Mouse (Mus musculus) midbrain, embryonic 10.5 days (tissue): Measurements from ENCODE around the gene Cep164. TPM values are rescaled to one million over a fixed set of nuclear protein-coding genes. Genes with fewer than 3 reads are reported as not detected.
A peak's percentile ranks its signal among the peaks of the same experiment; 100 is the strongest.

ENCODE experiments used
- DNase-seq: peaks from one replicate; pipeline ENCODE4 v3.0.0-alpha.2; 2017; ENCODE audit warnings: low spot score
- H3K27ac ChIP-seq: fragments of 300-500 bp; sonication (generic); replicated peaks from 2 replicates; pipeline ENCODE4 v1.5.1; 2016; ENCODE audit warnings: mild to moderate bottlenecking
- H3K27me3 ChIP-seq: fragments of 300-500 bp; sonication (generic); 2 replicates; pipeline ENCODE4 v1.6.1; 2016; ENCODE audit warnings: low read depth, mild to moderate bottlenecking; ENCODE audit not compliant: poor library complexity, severe bottlenecking
- H3K36me3 ChIP-seq: fragments of 300-500 bp; sonication (generic); 2 replicates; pipeline ENCODE4 v1.6.1; 2016; ENCODE audit warnings: mild to moderate bottlenecking, moderate library complexity
- H3K4me1 ChIP-seq: fragments of 300-500 bp; sonication (generic); 2 replicates; pipeline ENCODE4 v1.6.1; 2016
- H3K4me3 ChIP-seq: fragments of 300-500 bp; sonication (generic); 2 replicates; pipeline ENCODE4 v1.5.1; 2016; ENCODE audit warnings: mild to moderate bottlenecking, moderate library complexity
- H3K9me3 ChIP-seq: fragments of 300-500 bp; sonication (generic); replicated peaks from 2 replicates; pipeline ENCODE4 v1.6.1; 2016; ENCODE audit warnings: mild to moderate bottlenecking
- WGBS: fragments of 180-500 bp; shearing (Covaris S2); methylation state at CpG from one replicate; pipeline ENCODE4 v1.1.7; 2016; 5-methylcytosine and 5-hydroxymethylcytosine counted together
- polyA plus RNA-seq: library from polyadenylated mRNA; unstranded; fragments of >200 nt; fragmentation: Nextera tagmentation; extraction: Ambion mirVana; gene quantifications from 2 replicates; pipeline ENCODE4 v1.2.1, GENCODE M21; 2016

Gene Cep164
- polyA plus RNA-seq = 17.0 and 17.4 TPM in 2 replicates

- WGBS = under 1% methylated on average over 31 of the region's 31 CpGs
- Histone ChIP-seq H3K9me3 (0 out of 2 replicates have a peak, but pooled peaks cover 3% of the 10 kb centered on the region), H3K4me1 (peaks cover 19% of the 10 kb centered on the region), H3K36me3 (peaks cover 3% of the 10 kb centered on the region), H3K27me3 (no peaks in the 10 kb centered on the region), H3K27ac (peak within 1 kb of the TSS; percentile 87), H3K4me3 (peak within 1 kb of the TSS; percentile 75)
- DNase-seq = peak; percentile 90
Observed at GRCm38 (mm10) chr9:45828291-45828963, at the start of gene Cep164. Cep164 (minus strand) TSS chr9:45828691.

- 84% methylated on average over 2 of the region's 2 CpGs for WGBS
- no peaks in the 10 kb centered on the region for H3K27me3 ChIP-seq
- no peak overlapping the region for H3K27ac ChIP-seq
- H3K36me3 ChIP-seq = peaks cover 94% of the 10 kb centered on the region
- no peaks in the 10 kb centered on the region for H3K4me1 ChIP-seq
- no peaks in the 10 kb centered on the region for H3K9me3 ChIP-seq
- H3K4me3 ChIP-seq = no peak overlapping the region
- DNase-seq = no peak
Observed at GRCm38 (mm10) chr9:45877928-45878327, 49.4 kb upstream of the Cep164 start.

GRCm38 (mm10) chr9:45870265-45870664, 41.8 kb upstream of the Cep164 start:
- Histone ChIP-seq H3K4me1 (no peaks in the 10 kb centered on the region), H3K36me3 (peaks cover 94% of the 10 kb centered on the region), H3K27me3 (no peaks in the 10 kb centered on the region), H3K4me3 (no peak overlapping the region), H3K27ac (no peak overlapping the region), H3K9me3 (no peaks in the 10 kb centered on the region)
- no peak for DNase-seq
- WGBS = 95% methylated on average over 3 of the region's 3 CpGs

GRCm38 (mm10) chr9:45869181-45869580, 40.7 kb upstream of the Cep164 start:
- no peak for DNase-seq
- Histone ChIP-seq H3K36me3 (peaks cover 94% of the 10 kb centered on the region), H3K27me3 (no peaks in the 10 kb centered on the region), H3K27ac (no peak overlapping the region), H3K4me1 (no peaks in the 10 kb centered on the region), H3K4me3 (no peak overlapping the region), H3K9me3 (no peaks in the 10 kb centered on the region)
- 91% methylated on average over 3 of the region's 3 CpGs for WGBS

GRCm38 (mm10) chr9:45861813-45862212, 33.3 kb upstream of the Cep164 start:
- Histone ChIP-seq H3K4me1 (no peaks in the 10 kb centered on the region), H3K27ac (no peak overlapping the region), H3K4me3 (no peak overlapping the region), H3K9me3 (no peaks in the 10 kb centered on the region), H3K36me3 (peaks cover 97% of the 10 kb centered on the region), H3K27me3 (no peaks in the 10 kb centered on the region)
- WGBS = 95% methylated on average over 7 of the region's 7 CpGs
- DNase-seq = no peak

- Histone ChIP-seq H3K4me3 (no peak overlapping the region), H3K36me3 (peaks cover 97% of the 10 kb centered on the region), H3K27me3 (no peaks in the 10 kb centered on the region), H3K4me1 (no peaks in the 10 kb centered on the region), H3K27ac (no peak overlapping the region), H3K9me3 (no peaks in the 10 kb centered on the region)
- 94% methylated on average over 10 of the region's 10 CpGs for WGBS
- DNase-seq = no peak
Observed at GRCm38 (mm10) chr9:45859364-45859763, 30.9 kb upstream of the Cep164 start.

GRCm38 (mm10) chr9:45854136-45854535, 25.6 kb upstream of the Cep164 start:
- H3K27me3 ChIP-seq = no peaks in the 10 kb centered on the region
- H3K4me1 ChIP-seq = 0 out of 2 replicates have a peak, but pooled peaks cover 4% of the 10 kb centered on the region
- 82% methylated on average over 1 of the region's 1 CpGs for WGBS
- no peak for DNase-seq
- H3K9me3 ChIP-seq = no peaks in the 10 kb centered on the region
- H3K36me3 ChIP-seq = peaks cover 57% of the 10 kb centered on the region
- no peak overlapping the region for H3K27ac ChIP-seq
- no peak overlapping the region for H3K4me3 ChIP-seq

GRCm38 (mm10) chr9:45853695-45854094, 25.2 kb upstream of the Cep164 start:
- H3K27me3 ChIP-seq = no peaks in the 10 kb centered on the region
- no peak overlapping the region for H3K27ac ChIP-seq
- H3K36me3 ChIP-seq = peaks cover 53% of the 10 kb centered on the region
- WGBS = 100% methylated on average over 2 of the region's 2 CpGs
- 0 out of 2 replicates have a peak, but pooled peaks cover 4% of the 10 kb centered on the region for H3K4me1 ChIP-seq
- no peak for DNase-seq
- H3K9me3 ChIP-seq = no peaks in the 10 kb centered on the region
- H3K4me3 ChIP-seq = no peak overlapping the region

- no peaks in the 10 kb centered on the region for H3K9me3 ChIP-seq
- peaks cover 34% of the 10 kb centered on the region for H3K36me3 ChIP-seq
- WGBS = 96% methylated on average over 2 of the region's 2 CpGs
- H3K27ac ChIP-seq = no peak overlapping the region
- H3K4me3 ChIP-seq = no peak overlapping the region
- DNase-seq = no peak
- no peaks in the 10 kb centered on the region for H3K27me3 ChIP-seq
- 0 out of 2 replicates have a peak, but pooled peaks cover 8% of the 10 kb centered on the region for H3K4me1 ChIP-seq
Observed at GRCm38 (mm10) chr9:45851776-45852175, 23.3 kb upstream of the Cep164 start.

GRCm38 (mm10) chr9:45851330-45851729, 22.8 kb upstream of the Cep164 start:
- 71% methylated on average over 5 of the region's 5 CpGs for WGBS
- DNase-seq = no peak
- no peaks in the 10 kb centered on the region for H3K9me3 ChIP-seq
- 0 out of 2 replicates have a peak, but pooled peaks cover 8% of the 10 kb centered on the region for H3K4me1 ChIP-seq
- no peaks in the 10 kb centered on the region for H3K27me3 ChIP-seq
- H3K27ac ChIP-seq = no peak overlapping the region
- no peak overlapping the region for H3K4me3 ChIP-seq
- H3K36me3 ChIP-seq = peaks cover 29% of the 10 kb centered on the region

GRCm38 (mm10) chr9:45850528-45851155, 22.2 kb upstream of the Cep164 start:
- Histone ChIP-seq H3K27ac (no peak overlapping the region), H3K36me3 (peaks cover 22% of the 10 kb centered on the region), H3K4me3 (no peak overlapping the region), H3K27me3 (no peaks in the 10 kb centered on the region), H3K9me3 (no peaks in the 10 kb centered on the region), H3K4me1 (0 out of 2 replicates have a peak, but pooled peaks cover 9% of the 10 kb centered on the region)
- WGBS = 85% methylated on average over 8 of the region's 8 CpGs
- no peak for DNase-seq

- DNase-seq = no peak
- Histone ChIP-seq H3K27me3 (no peaks in the 10 kb centered on the region), H3K27ac (0 out of 2 replicates have a peak overlapping the region, but pooled peaks have one; percentile 17), H3K36me3 (peaks cover 14% of the 10 kb centered on the region), H3K9me3 (no peaks in the 10 kb centered on the region), H3K4me1 (0 out of 2 replicates have a peak, but pooled peaks cover 14% of the 10 kb centered on the region), H3K4me3 (no peak overlapping the region)
- WGBS = 72% methylated on average over 9 of the region's 9 CpGs
Observed at GRCm38 (mm10) chr9:45849528-45850408, 21.3 kb upstream of the Cep164 start.
